Mouse (Mus musculus) liver, embryonic 15.5 days (tissue): Measurements from ENCODE around the gene Colgalt2. TPM values are rescaled to one million over a fixed set of nuclear protein-coding genes. Genes with fewer than 3 reads are reported as not detected.

Experiments
- ATAC-seq: fragments of 200-750 bp; cut with Nextera tagmentation; 2 replicates; pipeline ENCODE4 v1.8.0; 2017; ENCODE audit warnings: moderate number of reproducible peaks, mild to moderate bottlenecking, moderate library complexity; ENCODE audit not compliant: insufficient read depth
- H3K27ac ChIP-seq: fragments of 300-500 bp; sonication (generic); replicated peaks from 2 replicates; pipeline ENCODE4 v1.5.1; 2015; ENCODE audit warnings: mild to moderate bottlenecking, inconsistent platforms
- H3K27me3 ChIP-seq: fragments of 300-500 bp; sonication (generic); 2 replicates; pipeline ENCODE4 v1.6.1; 2015; ENCODE audit warnings: mild to moderate bottlenecking, inconsistent platforms
- H3K36me3 ChIP-seq: fragments of 300-500 bp; sonication (generic); replicated peaks from 2 replicates; pipeline ENCODE4 v1.6.1; 2015; ENCODE audit warnings: moderate library complexity, mild to moderate bottlenecking, inconsistent platforms
- H3K4me1 ChIP-seq: fragments of 300-500 bp; sonication (generic); replicated peaks from 2 replicates; pipeline ENCODE4 v1.6.1; 2015; ENCODE audit warnings: inconsistent platforms
- H3K4me2 ChIP-seq: fragments of 300-500 bp; sonication (generic); 2 replicates; pipeline ENCODE4 v1.6.1; 2015; ENCODE audit warnings: moderate library complexity, mild to moderate bottlenecking, inconsistent platforms
- H3K4me3 ChIP-seq: fragments of 300-500 bp; sonication (generic); replicated peaks from 2 replicates; pipeline ENCODE4 v1.5.1; 2015; ENCODE audit warnings: mild to moderate bottlenecking, inconsistent platforms
- H3K9ac ChIP-seq: fragments of 300-500 bp; sonication (generic); 2 replicates; pipeline ENCODE4 v1.6.1; 2015; ENCODE audit warnings: moderate library complexity, mild to moderate bottlenecking, inconsistent platforms
- H3K9me3 ChIP-seq: fragments of 300-500 bp; sonication (generic); replicated peaks from 2 replicates; pipeline ENCODE4 v1.6.1; 2016; ENCODE audit warnings: inconsistent platforms
- WGBS: fragments of 180-500 bp; shearing (Covaris S2); methylation state at CpG from one replicate; pipeline ENCODE4 v1.1.7; 2015; ENCODE audit warnings: mixed read lengths; ENCODE audit not compliant: insufficient replicate concordance; 5-methylcytosine and 5-hydroxymethylcytosine counted together
- polyA plus RNA-seq: library from polyadenylated mRNA; unstranded; fragments of >200 nt; fragmentation: Nextera tagmentation; extraction: Ambion mirVana; gene quantifications from 2 replicates; pipeline ENCODE4 v1.2.1, GENCODE M21; 2015

Gene Colgalt2
- polyA plus RNA-seq, 1 experiment from 2014 or later = 0.36 TPM

GRCm38 (mm10) chr1:152398708-152399107 lies 922 bp upstream of the Colgalt2 start:
- H3K4me3 ChIP-seq = no peak overlapping the region

GRCm38 (mm10) chr1:152400556-152401540 lies 1.2 kb downstream of the Colgalt2 start:
- H3K4me3 ChIP-seq = peak overlapping the region; percentile 49
- peaks cover 52% of the 10 kb centered on the region for H3K27me3 ChIP-seq
- no peak overlapping the region for H3K9ac ChIP-seq
- no peak overlapping the region for H3K27ac ChIP-seq
- ATAC-seq = no peak
- peak overlapping the region; percentile 67 for H3K4me2 ChIP-seq
- H3K9me3 ChIP-seq = no peaks in the 10 kb centered on the region
- no peaks in the 10 kb centered on the region for H3K36me3 ChIP-seq
- 23% methylated on average over 14 of the region's 14 CpGs for WGBS
- H3K4me1 ChIP-seq = no peaks in the 10 kb centered on the region

More at GRCm38 (mm10) chr1:152398708-152399107, 922 bp upstream of the Colgalt2 start:
- H3K9me3 ChIP-seq = no peaks in the 10 kb centered on the region
- H3K4me2 ChIP-seq = no peak overlapping the region
- peaks cover 48% of the 10 kb centered on the region for H3K27me3 ChIP-seq
- H3K4me1 ChIP-seq = no peaks in the 10 kb centered on the region
- ATAC-seq = no peak
- no peak overlapping the region for H3K27ac ChIP-seq
- H3K9ac ChIP-seq = no peak overlapping the region
- no peaks in the 10 kb centered on the region for H3K36me3 ChIP-seq
- WGBS = 19% methylated on average over 1 of the region's 1 CpGs

GRCm38 (mm10) chr1:152407021-152407946 lies 7.7 kb downstream of the Colgalt2 start:
- ATAC-seq = no peak
- no peak overlapping the region for H3K27ac ChIP-seq
- no peak overlapping the region for H3K9ac ChIP-seq
- no peaks in the 10 kb centered on the region for H3K36me3 ChIP-seq
- WGBS = 40% methylated on average over 22 of the region's 22 CpGs
- H3K27me3 ChIP-seq = 0 out of 2 replicates have a peak, but pooled peaks cover 11% of the 10 kb centered on the region
- no peaks in the 10 kb centered on the region for H3K9me3 ChIP-seq
- no peak overlapping the region for H3K4me2 ChIP-seq
- H3K4me3 ChIP-seq = no peak overlapping the region
- no peaks in the 10 kb centered on the region for H3K4me1 ChIP-seq

- H3K36me3 ChIP-seq = no peaks in the 10 kb centered on the region
- no peak overlapping the region for H3K27ac ChIP-seq
- no peaks in the 10 kb centered on the region for H3K9me3 ChIP-seq
- H3K4me1 ChIP-seq = no peaks in the 10 kb centered on the region
- H3K4me2 ChIP-seq = no peak overlapping the region
- H3K9ac ChIP-seq = no peak overlapping the region
- ATAC-seq = no peak
- no peak overlapping the region for H3K4me3 ChIP-seq
- H3K27me3 ChIP-seq = no peaks in the 10 kb centered on the region
- WGBS = 63% methylated on average over 4 of the region's 4 CpGs
Observed at GRCm38 (mm10) chr1:152409356-152409755, 9.7 kb downstream of the Colgalt2 start.

GRCm38 (mm10) chr1:152410657-152411056 lies 11.0 kb downstream of the Colgalt2 start:
- no peak overlapping the region for H3K4me2 ChIP-seq
- no peak overlapping the region for H3K27ac ChIP-seq
- H3K27me3 ChIP-seq = no peaks in the 10 kb centered on the region
- no peaks in the 10 kb centered on the region for H3K9me3 ChIP-seq
- no peak overlapping the region for H3K9ac ChIP-seq
- no peak for ATAC-seq
- 74% methylated on average over 3 of the region's 3 CpGs for WGBS
- no peak overlapping the region for H3K4me3 ChIP-seq
- H3K36me3 ChIP-seq = no peaks in the 10 kb centered on the region
- no peaks in the 10 kb centered on the region for H3K4me1 ChIP-seq

- Histone ChIP-seq H3K9me3 (no peaks in the 10 kb centered on the region), H3K4me3 (no peak overlapping the region), H3K4me1 (no peaks in the 10 kb centered on the region), H3K9ac (no peak overlapping the region), H3K36me3 (no peaks in the 10 kb centered on the region), H3K27me3 (no peaks in the 10 kb centered on the region), H3K27ac (no peak overlapping the region), H3K4me2 (no peak overlapping the region)
- ATAC-seq = no peak
- WGBS = 66% methylated on average over 2 of the region's 2 CpGs
Observed at GRCm38 (mm10) chr1:152413116-152413515, 13.5 kb downstream of the Colgalt2 start.

GRCm38 (mm10) chr1:152413961-152414360 lies 14.3 kb downstream of the Colgalt2 start:
- H3K27me3 ChIP-seq = no peaks in the 10 kb centered on the region

GRCm38 (mm10) chr1:152414451-152414850 lies 14.8 kb downstream of the Colgalt2 start:
- WGBS = 74% methylated on average over 10 of the region's 10 CpGs
- no peak for ATAC-seq
- H3K9ac ChIP-seq = no peak overlapping the region

More at GRCm38 (mm10) chr1:152413961-152414360, 14.3 kb downstream of the Colgalt2 start:
- no peak overlapping the region for H3K4me3 ChIP-seq
- no peaks in the 10 kb centered on the region for H3K4me1 ChIP-seq
- H3K9ac ChIP-seq = no peak overlapping the region
- WGBS = 38% methylated on average over 1 of the region's 1 CpGs
- ATAC-seq = no peak
- H3K4me2 ChIP-seq = no peak overlapping the region
- H3K27ac ChIP-seq = no peak overlapping the region
- H3K9me3 ChIP-seq = no peaks in the 10 kb centered on the region
- no peaks in the 10 kb centered on the region for H3K36me3 ChIP-seq

GRCm38 (mm10) chr1:152416306-152416904 lies 16.8 kb downstream of the Colgalt2 start:
- ATAC-seq = no peak

More at GRCm38 (mm10) chr1:152414451-152414850, 14.8 kb downstream of the Colgalt2 start:
- Histone ChIP-seq H3K4me1 (no peaks in the 10 kb centered on the region), H3K27me3 (no peaks in the 10 kb centered on the region), H3K27ac (no peak overlapping the region), H3K4me2 (no peak overlapping the region), H3K4me3 (no peak overlapping the region), H3K9me3 (no peaks in the 10 kb centered on the region), H3K36me3 (no peaks in the 10 kb centered on the region)

GRCm38 (mm10) chr1:152417602-152418001 lies 18.0 kb downstream of the Colgalt2 start:
- Histone ChIP-seq H3K27me3 (no peaks in the 10 kb centered on the region), H3K36me3 (no peaks in the 10 kb centered on the region), H3K9me3 (no peaks in the 10 kb centered on the region), H3K9ac (no peak overlapping the region), H3K4me3 (no peak overlapping the region), H3K4me2 (no peak overlapping the region), H3K27ac (no peak overlapping the region), H3K4me1 (no peaks in the 10 kb centered on the region)
- no peak for ATAC-seq
- WGBS = 48% methylated on average over 5 of the region's 5 CpGs

More at GRCm38 (mm10) chr1:152416306-152416904, 16.8 kb downstream of the Colgalt2 start:
- Histone ChIP-seq H3K9me3 (no peaks in the 10 kb centered on the region), H3K9ac (no peak overlapping the region), H3K4me1 (no peaks in the 10 kb centered on the region), H3K27ac (no peak overlapping the region), H3K4me2 (no peak overlapping the region), H3K4me3 (no peak overlapping the region), H3K36me3 (no peaks in the 10 kb centered on the region), H3K27me3 (no peaks in the 10 kb centered on the region)
- 52% methylated on average over 13 of the region's 13 CpGs for WGBS
